Mouse (Mus musculus): ENCODE measurements at regions not wholly inside any gene's neighbourhood (a gene's known extent, or its start where the extent isn't known, plus 50 kb on each side); places are given as distances from the start of the nearest gene placed in this dataset.

GRCm38 (mm10) chr4:55663856-55664255 lies 131.6 kb upstream of the Klf4 start:
- no peak for TF ChIP-seq CTCF (IDR thresholded peaks at IDR 0.05; ENCODE audit: borderline replicate concordance, extremely low read depth, insufficient read depth, insufficient read length)
- no peak for TF ChIP-seq POLR2A (IDR thresholded peaks at IDR 0.05; ENCODE audit: borderline replicate concordance, extremely low read depth, insufficient read depth, insufficient read length, poor library complexity, severe bottlenecking)
- peak; percentile 64 for DNase-seq (ENCODE audit: low read depth)

- DNase-seq (ENCODE audit: low read depth), result no peak
- no peak for TF ChIP-seq POLR2A (IDR thresholded peaks at IDR 0.05; ENCODE audit: borderline replicate concordance, extremely low read depth, insufficient read depth, insufficient read length, poor library complexity, severe bottlenecking)
- TF ChIP-seq CTCF (IDR thresholded peaks at IDR 0.05; ENCODE audit: borderline replicate concordance, extremely low read depth, insufficient read depth, insufficient read length), result no peak
Observed at GRCm38 (mm10) chr4:55662041-55662440, 129.8 kb upstream of the Klf4 start.

- DNase-seq (ENCODE audit: low read depth), result no peak
- TF ChIP-seq CTCF (IDR thresholded peaks at IDR 0.05; ENCODE audit: borderline replicate concordance, extremely low read depth, insufficient read depth, insufficient read length) (no peak), POLR2A (IDR thresholded peaks at IDR 0.05; ENCODE audit: borderline replicate concordance, extremely low read depth, insufficient read depth, insufficient read length, poor library complexity, severe bottlenecking) (no peak)
Observed at GRCm38 (mm10) chr4:55658904-55659303, 126.6 kb upstream of the Klf4 start.

- no peak for DNase-seq (ENCODE audit: low read depth)
- no peak for TF ChIP-seq CTCF (IDR thresholded peaks at IDR 0.05; ENCODE audit: borderline replicate concordance, extremely low read depth, insufficient read depth, insufficient read length)
- no peak for TF ChIP-seq POLR2A (IDR thresholded peaks at IDR 0.05; ENCODE audit: borderline replicate concordance, extremely low read depth, insufficient read depth, insufficient read length, poor library complexity, severe bottlenecking)
Observed at GRCm38 (mm10) chr4:55655329-55655728, 123.1 kb upstream of the Klf4 start.

- no peak for DNase-seq (ENCODE audit: low read depth)
- no peak for TF ChIP-seq CTCF (IDR thresholded peaks at IDR 0.05; ENCODE audit: borderline replicate concordance, extremely low read depth, insufficient read depth, insufficient read length)
- TF ChIP-seq POLR2A (IDR thresholded peaks at IDR 0.05; ENCODE audit: borderline replicate concordance, extremely low read depth, insufficient read depth, insufficient read length, poor library complexity, severe bottlenecking), result no peak
Observed at GRCm38 (mm10) chr4:55652628-55653027, 120.4 kb upstream of the Klf4 start.

GRCm38 (mm10) chr4:55651811-55652410 lies 119.6 kb upstream of the Klf4 start:
- peak; percentile 60 for DNase-seq (ENCODE audit: low read depth)

GRCm38 (mm10) chr4:55651051-55651763 lies 118.9 kb upstream of the Klf4 start:
- DNase-seq (ENCODE audit: low read depth), result peak; percentile 92

More at GRCm38 (mm10) chr4:55651811-55652410, 119.6 kb upstream of the Klf4 start:
- TF ChIP-seq CTCF (IDR thresholded peaks at IDR 0.05; ENCODE audit: borderline replicate concordance, extremely low read depth, insufficient read depth, insufficient read length) (no peak; the same call in 1 of the 2 replicates), POLR2A (IDR thresholded peaks at IDR 0.05; ENCODE audit: borderline replicate concordance, extremely low read depth, insufficient read depth, insufficient read length, poor library complexity, severe bottlenecking) (no peak)

GRCm38 (mm10) chr4:55650186-55650585 lies 117.9 kb upstream of the Klf4 start:
- no peak for TF ChIP-seq POLR2A (IDR thresholded peaks at IDR 0.05; ENCODE audit: borderline replicate concordance, extremely low read depth, insufficient read depth, insufficient read length, poor library complexity, severe bottlenecking)
- TF ChIP-seq CTCF (IDR thresholded peaks at IDR 0.05; ENCODE audit: borderline replicate concordance, extremely low read depth, insufficient read depth, insufficient read length), result no peak
- peak; percentile 8 for DNase-seq (ENCODE audit: low read depth)

More at GRCm38 (mm10) chr4:55651051-55651763, 118.9 kb upstream of the Klf4 start:
- peak; percentile 48 for TF ChIP-seq CTCF (IDR thresholded peaks at IDR 0.05; ENCODE audit: borderline replicate concordance, extremely low read depth, insufficient read depth, insufficient read length)
- peak; percentile 25; the same call in 1 of the 2 replicates for TF ChIP-seq POLR2A (IDR thresholded peaks at IDR 0.05; ENCODE audit: borderline replicate concordance, extremely low read depth, insufficient read depth, insufficient read length, poor library complexity, severe bottlenecking)

GRCm38 (mm10) chr4:55648376-55648775 lies 116.1 kb upstream of the Klf4 start:
- no peak for TF ChIP-seq CTCF (IDR thresholded peaks at IDR 0.05; ENCODE audit: borderline replicate concordance, extremely low read depth, insufficient read depth, insufficient read length)
- TF ChIP-seq POLR2A (IDR thresholded peaks at IDR 0.05; ENCODE audit: borderline replicate concordance, extremely low read depth, insufficient read depth, insufficient read length, poor library complexity, severe bottlenecking), result no peak
- DNase-seq (ENCODE audit: low read depth), result peak; percentile 67

- DNase-seq (ENCODE audit: low read depth), result peak; percentile 45
- TF ChIP-seq CTCF (IDR thresholded peaks at IDR 0.05; ENCODE audit: borderline replicate concordance, extremely low read depth, insufficient read depth, insufficient read length), result no peak
- no peak for TF ChIP-seq POLR2A (IDR thresholded peaks at IDR 0.05; ENCODE audit: borderline replicate concordance, extremely low read depth, insufficient read depth, insufficient read length, poor library complexity, severe bottlenecking)
Observed at GRCm38 (mm10) chr4:55645432-55645831, 113.2 kb upstream of the Klf4 start.

GRCm38 (mm10) chr4:55644895-55645294 lies 112.6 kb upstream of the Klf4 start:
- DNase-seq (ENCODE audit: low read depth), result no peak
- TF ChIP-seq POLR2A (IDR thresholded peaks at IDR 0.05; ENCODE audit: borderline replicate concordance, extremely low read depth, insufficient read depth, insufficient read length, poor library complexity, severe bottlenecking) (no peak), CTCF (IDR thresholded peaks at IDR 0.05; ENCODE audit: borderline replicate concordance, extremely low read depth, insufficient read depth, insufficient read length) (no peak)

All from brain, embryonic 14.5 days (tissue).